Mouse (Mus musculus) frontal cortex, adult 2 months (tissue): Measurements from ENCODE around the gene Rxfp3. TPM values are rescaled to one million over a fixed set of nuclear protein-coding genes. Genes with fewer than 3 reads are reported as not detected.

Experiments
- DNase-seq, 2 experiments: peaks; one replicate each; pipeline ENCODE4 v3.0.0; 2022; ENCODE audit warnings: low spot score in 1 of 2; ENCODE audit errors: extremely low spot score in 1 of 2
- polyA plus RNA-seq: library from polyadenylated mRNA; depleted of rRNA; stranded (reverse); fragments of >200 nt; gene quantifications from 2 replicates; pipeline ENCODE4 v1.2.3, GENCODE M21; 2012; rRNA removed

Rxfp3 gene
- polyA plus RNA-seq, result 1.3 and 1.4 TPM in 2 replicates

DNA sequence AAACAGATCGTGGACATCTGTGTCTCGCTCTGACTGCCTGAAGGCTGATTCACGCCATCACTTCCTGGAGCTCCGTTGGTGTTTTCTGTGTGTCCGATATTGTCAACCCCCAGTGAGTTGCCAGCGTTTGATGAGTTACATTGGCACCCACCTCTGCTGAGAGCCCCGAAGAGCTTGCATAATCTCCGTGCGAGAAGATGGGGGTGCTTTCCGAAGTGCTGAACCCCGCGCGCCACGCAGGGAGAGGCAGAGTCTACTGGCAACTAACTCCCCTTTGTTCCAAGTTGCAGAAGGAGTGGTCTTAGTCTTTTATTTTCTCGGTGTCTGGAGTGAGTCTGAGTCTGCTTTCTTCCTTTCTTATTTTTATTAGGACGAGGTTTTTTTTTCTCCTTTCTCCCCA is at the start of gene Rxfp3:
Gene Rxfp3 (minus strand): TSS at position 281 of the 400 bp plus-strand sequence.
- peak in 1 of 2 experiments; percentile 42 for DNase-seq

DNA sequence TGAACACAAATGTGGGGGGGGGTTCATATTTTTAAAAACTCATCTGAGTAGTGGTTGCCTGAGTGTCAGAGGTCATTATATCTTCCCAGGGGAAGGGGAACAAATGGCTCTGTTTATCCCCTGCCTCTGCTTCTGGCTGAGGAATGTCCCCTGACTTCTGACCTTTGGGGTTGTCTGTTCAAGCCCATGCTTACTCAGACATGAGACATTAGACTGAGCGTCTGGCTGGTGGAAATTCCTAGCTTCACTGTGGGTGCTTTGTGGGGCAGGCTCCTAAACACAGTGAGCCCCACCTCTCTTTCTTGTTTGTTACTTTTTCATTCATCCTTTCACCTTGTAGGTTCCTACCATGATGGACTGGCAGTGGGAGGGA is 47.2 kb upstream of the Rxfp3 start:
- no peak for DNase-seq

DNA sequence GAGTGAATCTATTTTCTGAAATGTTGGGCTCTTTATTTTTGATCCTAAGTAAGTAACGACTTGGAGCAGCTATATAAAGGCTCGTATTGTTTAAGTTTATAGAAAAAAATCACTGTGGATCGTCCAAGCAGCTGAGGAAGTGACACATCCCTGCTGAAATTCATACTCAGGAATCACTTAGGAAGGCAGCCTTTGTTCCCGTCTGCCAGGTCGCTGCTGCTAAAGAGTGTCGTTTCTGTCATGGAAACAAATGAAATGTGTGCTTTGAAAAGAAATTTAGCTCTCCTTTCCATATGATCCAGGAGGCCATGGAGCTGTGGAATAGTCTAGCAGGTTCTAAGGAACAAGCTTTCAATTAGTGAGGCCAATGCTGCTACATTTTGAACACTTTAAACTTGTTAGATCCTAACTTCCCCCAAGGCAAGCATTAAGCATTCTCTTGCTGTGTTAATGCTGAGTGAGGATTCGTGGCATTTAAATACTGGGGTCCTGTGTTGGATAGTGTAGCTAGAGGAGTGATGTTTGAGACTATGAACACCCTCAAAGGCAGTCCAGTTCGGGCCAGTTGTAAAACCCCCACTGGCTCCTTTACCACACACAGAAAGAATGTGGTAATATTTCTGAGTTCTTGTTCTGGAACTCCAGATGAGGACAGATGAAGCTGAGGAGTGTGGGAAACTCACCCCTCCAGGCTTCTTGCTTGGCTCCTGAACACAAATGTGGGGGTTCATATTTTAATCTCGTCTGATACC is 46.6 kb upstream of the Rxfp3 start:
- no peak for DNase-seq

DNA sequence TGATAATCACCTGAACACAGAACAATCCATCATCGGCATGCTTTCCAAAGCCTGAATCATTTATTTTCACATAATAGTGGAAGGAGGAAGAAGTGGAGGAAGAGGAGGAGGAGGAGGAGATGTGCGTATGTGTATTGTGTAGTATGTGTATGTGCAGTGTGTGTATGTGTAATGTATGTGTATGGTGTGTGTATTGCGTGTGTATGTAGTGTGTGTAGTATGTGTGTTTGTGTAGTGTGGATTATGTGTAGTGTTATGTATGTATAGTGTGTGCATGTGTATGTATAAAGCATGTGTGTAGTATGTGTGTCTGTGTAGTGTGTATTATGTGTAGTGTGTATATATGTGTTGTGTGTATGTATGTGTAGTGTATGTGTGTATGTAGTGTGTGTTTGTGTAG is 45.9 kb upstream of the Rxfp3 start:
- DNase-seq, result no peak

DNA sequence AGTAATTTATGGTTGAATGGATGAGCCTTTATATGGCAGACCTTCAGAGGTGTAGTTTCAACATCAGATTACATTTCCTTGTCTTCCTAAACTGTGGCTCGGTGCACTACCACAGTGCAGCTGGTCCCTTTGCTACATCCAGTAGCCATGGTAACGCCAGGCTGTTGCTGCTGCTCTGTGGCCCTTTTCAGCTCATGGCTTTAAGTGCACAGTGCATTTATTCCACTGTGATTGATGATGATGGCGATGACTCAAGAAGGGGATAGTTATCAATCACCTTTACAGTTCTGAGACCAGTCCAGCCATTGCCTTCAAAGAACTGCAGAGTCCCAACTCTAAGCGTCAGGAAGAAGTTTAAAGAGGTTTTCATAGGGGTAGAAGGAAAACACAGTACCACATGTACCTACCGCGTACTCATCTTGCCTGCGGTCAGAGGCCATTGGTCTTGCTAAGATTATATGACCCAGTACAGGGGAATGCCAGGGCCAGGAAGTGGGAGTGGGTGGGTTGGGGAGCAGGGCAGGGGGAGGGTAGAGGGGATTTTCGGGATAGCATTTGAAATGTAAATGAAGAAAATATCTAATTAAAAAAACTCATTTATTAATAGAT is 45.3 kb upstream of the Rxfp3 start:
- no peak for DNase-seq

DNA sequence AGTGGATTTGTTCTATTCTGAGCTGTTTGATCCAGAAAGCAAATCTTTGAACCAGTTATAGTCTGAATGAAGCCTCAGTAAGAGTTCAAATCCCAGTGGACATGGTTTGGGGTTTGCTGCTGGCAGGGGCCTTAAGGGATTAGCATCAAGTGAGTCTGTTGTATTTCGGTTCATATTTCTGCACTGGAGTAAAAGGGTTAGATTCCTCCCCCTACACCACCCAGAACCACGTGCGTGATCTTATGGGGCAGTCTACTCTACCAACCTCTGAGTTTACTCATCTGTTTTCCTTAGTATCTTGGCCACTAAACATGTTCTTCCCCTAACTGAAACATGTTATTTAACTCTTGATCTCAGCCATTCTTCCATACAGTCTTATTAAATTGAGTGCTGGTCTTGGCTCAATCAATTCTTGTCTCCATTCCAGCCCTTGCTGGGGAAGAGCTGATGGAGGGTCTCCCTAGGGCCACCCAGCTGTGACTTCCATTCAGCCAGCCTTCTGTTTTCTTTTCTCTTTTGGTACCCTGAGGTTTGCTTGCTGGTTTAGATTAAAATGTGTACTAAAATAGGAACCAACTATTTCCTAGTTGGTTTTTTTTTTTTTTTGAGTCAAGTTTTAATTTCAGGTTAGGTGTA is 38.1 kb upstream of the Rxfp3 start:
- DNase-seq, result no peak

DNA sequence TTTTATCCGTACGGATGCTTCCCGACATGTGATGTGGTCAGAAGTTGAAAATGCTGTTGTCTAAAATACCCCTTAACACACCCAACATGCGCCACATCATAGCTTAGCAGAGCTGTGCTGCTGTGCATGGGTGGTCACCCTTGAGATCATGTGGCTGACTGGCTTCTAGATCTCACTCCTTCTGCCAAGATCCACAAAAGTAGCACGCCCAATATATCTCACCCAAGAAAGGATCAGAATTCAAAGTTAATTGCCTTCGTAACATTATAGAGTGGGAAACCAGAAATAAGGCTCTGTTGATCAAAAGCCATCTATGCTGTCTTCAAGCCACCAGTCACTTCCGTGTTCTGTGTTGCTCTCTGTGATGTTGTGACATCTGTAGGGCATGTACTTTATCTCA is 30.1 kb upstream of the Rxfp3 start:
- no peak for DNase-seq

DNA sequence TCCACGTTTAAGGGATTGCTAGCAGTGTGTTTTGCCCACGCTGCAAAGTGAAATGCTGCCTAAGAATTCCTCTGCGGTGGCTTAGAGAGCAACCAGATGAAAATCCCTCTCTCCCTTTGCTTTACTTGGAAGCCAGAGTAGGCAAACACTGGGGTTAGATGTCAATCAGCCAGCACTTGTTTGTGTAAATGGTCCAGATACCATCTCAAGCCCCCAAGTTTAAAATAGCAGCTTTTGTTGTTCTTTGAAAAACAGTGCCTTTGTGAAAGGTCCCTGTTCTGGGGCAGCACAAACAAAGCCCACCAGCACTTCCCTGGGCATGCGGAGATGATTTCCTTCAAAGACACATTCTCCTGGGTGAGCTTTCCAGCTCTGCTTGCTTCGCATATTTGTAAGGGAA is 28.5 kb upstream of the Rxfp3 start:
- no peak for DNase-seq

DNA sequence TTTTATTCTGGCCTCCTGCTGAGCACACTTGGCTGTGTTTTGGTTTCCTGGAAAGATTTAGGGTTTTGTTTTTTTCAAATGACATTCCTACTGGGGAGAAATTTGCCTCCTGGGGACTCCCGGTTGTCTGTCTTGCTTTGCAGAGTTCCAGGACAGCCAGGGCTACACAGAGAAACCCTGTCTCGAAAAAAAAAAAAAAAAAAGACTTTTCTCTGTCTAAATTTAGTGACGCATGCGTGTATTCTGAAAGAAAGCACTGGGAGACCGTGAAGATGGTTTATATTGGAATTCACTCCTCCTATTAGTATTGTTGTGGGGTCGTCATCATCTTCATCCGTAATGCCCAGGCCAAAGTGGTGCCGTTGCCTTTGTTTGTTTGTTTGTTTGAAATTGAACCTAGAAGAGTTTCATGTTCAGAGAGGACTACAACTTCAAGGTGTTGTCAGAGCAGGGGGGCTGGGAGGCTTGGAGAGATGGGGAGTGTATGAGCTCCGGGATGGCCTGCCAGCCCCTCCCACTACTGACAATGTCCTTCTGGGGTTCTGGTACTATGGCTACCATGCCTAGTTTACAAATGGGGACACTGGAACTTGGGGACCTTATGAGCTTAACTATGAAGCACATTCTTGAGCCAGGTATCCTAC is 27.9 kb upstream of the Rxfp3 start:
- no peak for DNase-seq

DNA sequence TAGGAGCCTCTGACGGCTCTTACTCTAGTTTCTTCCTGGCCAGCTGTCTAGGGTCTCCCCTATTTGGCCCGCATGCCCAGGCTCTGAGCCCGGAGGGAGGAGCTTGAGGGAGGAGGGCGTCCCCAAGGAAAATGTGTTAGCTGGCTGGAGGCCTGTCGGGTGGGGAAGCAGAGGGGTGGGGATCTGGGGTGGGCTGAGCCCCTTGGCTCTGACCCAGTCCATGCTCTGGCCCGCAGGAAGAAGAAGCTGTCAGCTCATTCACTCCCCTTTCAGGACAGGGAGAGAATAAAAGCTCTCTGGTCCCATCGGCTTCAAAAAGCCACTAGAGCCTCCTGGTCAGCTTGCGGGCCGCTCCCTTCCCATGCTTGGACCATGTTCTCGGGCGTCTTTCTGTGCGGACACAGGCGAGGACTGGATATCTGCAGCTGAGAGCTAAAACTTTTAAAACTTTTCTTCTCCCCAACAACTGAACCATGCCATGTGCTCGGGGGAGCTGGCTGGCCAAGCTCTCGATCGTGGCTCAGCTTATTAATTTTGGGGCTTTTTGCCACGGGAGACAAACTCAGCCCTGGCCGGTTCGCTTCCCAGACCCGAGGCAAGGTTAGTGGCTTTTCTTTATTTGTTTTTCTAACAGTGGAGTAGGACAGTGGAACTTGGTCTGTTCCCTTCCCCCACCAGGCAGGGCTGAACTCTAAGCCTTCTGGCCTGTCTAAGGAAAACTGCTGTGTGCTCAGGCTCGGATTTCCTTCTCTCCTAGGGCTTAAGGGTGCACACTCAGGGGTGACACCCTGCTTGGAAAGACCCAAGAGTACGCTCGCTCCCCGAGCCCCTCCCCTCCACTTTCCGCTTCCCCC is 27.0 kb upstream of the Rxfp3 start, which contains the start of gene Adamts12:
Gene Adamts12 (plus strand): TSS at position 233 of the 854 bp plus-strand sequence.
- no peak for DNase-seq

DNA sequence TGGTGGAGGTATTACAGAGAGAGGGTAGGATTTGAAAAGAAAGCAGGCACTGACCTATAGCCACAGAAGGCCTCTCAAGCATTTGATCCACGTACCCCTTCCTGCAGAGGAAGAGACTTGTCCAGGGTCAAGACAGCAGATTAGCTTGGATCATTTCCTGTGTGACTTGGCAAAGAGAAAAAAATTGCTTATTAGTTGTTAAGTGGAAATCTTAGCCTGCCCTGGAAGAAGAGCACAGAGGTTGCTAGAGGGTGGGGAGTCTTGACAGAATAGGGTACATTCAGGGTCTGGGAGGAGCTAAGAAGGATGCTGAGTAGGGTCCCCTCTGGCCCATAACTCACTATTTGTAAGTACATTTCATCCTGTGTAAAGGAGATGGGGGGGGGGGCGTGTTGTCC is 26.4 kb upstream of the Rxfp3 start:
- DNase-seq, result no peak

DNA sequence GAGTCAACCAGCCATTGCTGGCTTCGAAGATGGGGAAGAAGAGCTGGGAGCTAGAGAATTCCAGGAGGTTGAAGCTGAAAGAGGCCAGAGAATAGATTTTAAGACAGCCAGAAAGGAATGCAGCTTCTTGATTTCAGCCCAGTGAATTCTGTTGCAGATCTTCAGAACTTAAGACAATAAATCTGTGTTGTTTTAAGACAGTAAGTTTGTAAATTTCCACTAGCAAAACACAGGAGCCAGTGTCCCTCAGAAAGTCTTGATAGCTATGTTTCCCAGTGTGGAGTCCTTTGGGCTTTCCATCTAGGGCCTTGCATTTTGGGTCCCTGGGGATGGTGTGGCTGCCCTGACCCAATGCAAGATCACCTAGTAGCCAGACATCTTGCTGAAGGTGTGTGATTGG is 25.1 kb upstream of the Rxfp3 start:
- no peak for DNase-seq

DNA sequence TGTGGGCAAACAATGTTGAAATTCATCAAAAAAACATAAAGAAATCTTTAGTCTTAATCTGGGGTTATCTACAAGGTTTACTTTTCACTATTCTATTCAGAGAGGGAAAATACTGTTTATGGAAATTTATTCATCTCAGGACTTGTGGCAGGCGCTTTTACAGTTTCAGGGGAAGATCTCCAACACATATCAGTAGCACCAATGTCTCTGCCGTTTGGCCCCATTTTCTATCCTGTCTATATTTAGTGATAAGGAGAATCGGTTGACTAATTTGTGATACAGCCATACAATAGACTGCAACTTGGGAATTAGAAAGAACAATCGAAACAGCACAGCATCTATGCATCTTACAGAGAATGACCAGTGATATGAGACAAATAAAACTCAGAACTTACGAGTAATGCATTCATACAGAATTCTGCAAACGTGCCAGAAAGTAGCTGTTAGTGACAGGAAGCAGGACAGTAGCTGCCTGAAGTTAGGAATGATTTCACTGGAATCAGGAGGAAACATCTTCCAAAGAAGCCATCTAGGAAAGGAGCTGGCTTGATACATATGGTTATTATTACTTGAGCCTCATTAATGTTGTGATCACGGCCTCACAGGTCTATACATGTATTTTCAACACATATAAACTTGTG is 16.8 kb upstream of the Rxfp3 start:
- no peak for DNase-seq

DNA sequence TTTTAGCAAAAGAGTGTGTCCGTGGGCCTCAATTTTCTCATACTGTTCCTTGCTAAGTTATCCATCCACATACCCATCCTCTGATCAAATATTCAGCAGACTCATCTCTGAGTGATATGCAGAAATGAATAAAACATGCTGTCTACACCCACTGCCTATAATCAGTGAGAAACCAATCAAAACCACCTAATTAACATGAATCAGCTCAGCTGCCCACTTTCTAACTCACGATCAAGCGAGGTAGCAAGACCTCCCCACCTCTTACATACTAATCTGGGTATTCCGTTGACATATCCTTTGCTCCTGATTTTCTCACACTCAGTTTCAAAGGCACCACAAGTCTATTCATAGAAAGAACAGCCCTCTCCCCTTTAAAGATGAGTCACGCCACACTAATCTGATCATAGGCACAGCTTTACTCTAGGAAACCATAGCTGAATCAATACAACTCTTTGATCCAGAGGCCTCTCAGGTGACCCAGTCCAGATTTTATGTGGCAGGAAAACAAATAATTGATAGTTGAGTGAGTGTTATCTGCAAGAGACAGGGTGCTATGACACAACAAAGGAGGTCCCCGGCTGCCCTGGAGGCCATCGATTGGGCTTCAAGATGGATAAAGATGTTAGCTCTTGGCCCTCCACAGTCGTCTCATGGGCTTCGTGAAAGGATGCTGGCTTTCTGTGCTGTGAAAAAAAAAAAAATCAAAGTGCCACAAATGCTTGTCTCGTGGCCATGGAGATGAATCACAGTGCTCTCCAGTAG is 16.1 kb upstream of the Rxfp3 start:
- no peak for DNase-seq

DNA sequence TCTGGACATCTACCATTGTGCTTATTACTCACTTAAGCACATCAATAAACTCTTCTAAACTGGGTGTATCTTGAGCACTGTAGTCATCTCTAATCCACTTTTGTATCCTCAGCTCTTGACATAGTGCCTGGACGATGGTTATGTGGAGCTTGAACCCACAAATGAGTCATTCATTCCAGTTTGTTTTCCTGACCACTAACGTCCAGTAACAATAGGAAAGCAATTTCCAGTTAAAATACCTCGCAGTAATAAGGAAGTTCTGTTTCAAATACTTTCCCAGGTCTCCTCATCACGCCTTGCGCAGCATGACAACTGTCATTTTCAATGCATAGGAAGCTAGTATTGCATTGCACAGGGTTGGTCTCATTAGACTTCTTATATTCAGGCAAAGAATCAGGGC is 5.0 kb upstream of the Rxfp3 start:
- no peak for DNase-seq

DNA sequence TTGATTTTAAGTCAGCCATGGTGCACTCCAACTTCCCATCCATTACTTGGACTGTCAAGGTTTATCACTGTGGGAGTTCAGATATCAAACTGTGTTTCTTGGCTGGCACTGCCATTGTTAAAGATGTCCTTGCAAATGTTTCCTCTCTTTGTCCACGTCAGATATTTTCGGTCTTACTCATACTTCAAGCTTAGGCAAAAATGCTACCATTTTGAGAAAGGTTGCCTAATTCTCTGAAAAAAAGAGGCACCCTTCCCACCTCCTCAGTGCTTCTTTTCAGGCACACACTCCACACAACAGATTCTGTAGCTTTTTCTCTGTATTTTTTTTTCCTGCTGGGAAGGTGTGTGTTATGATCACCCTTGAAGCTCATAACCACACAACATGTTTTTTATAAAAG is 3.4 kb upstream of the Rxfp3 start:
- DNase-seq, result no peak

DNA sequence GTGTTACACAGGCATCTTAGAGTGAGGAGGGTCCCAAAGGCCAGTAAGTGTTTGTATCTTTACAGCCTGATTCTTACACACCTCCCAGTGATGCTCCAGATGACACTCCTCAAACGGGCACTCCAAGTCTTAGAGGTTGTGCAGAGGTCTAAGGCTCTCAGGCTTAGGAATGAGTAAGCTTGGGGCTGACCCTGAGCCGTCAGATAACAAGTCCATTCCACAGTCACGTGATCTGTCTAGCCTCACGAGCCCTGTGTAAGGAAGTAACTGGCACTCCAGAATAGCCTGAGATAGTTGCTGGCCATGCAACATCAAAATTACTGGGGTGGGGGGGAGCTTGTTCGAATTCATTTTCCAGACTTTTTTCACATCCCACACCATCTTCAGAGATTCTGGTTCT is 2.3 kb upstream of the Rxfp3 start:
- no peak for DNase-seq

DNA sequence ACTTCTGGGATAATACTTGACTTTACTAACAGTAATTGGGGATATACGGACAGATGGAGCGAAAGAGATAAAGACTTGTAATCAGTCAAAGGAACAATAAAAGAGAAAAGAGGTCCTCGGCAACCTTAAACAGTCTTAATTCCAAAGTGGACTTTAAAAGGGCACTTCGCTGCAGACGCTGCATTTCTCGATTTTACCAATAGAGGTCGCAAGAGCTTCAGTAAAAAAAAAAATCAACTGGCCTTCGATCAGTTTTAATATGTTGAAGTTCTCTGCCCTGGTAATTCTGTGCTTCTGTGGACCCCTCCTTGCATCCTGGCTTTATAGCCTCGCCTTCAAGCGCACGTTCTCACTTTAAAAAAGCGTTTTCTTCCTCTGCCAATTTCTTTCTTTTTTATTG is 685 bp upstream of the Rxfp3 start:
- peak in 1 of 2 experiments; percentile 72 for DNase-seq

DNA sequence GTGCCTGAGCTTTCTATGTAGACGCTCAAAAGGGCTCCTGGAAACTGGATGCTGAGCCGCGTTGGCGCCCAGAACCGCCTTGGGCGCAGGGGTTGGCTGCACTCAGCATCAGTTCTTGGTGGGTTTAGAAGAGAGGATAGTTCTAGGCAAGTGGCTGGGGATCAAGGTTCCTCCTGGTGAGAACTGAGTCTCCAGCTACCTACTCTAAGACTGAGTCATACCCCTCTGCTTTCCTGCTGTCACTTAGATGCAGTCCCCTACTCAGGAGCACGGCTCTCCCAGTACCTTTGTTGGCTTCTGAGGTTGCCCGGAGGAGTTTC is 455 bp downstream of the Rxfp3 start:
- no peak for DNase-seq
